Mouse (Mus musculus): ENCODE measurements at regions not wholly inside any gene's neighbourhood (a gene's known extent, or its start where the extent isn't known, plus 50 kb on each side); places are given as distances from the start of the nearest gene placed in this dataset.

Small RNA genes lying in the stretch of these regions (microRNA-seq; reads per million reads assigned to microRNA genes)
- gene Gm23881 = 0 reads per million in 2 experiments

Data from gastrocnemius, postnatal 10 days (tissue).